Mouse (Mus musculus): ENCODE measurements around the gene Katnbl1.

DNA sequence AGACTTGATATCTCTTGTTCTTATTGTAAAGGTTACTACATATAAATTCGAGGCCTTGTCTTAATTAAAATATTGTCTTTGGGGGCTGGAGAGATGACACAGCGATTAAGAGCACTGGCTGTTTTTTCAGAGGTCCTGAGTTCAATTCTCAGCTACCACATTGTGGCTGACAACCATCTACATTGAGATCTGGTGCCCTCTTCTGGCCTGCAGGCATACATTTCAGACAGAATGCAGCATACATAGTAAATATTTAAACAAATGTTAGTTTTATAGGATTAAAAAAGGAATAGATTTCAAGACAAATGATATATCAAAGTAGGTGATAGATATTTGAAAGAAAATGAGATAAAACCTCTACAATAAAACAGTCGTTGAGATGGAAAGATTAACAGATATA, 81.5 kb downstream of the Katnbl1 start:
- TF ChIP-seq CTCF (IDR thresholded peaks at IDR 0.05; ENCODE audit: control insufficient read depth, insufficient read depth, low read length) = no peak
- TF ChIP-seq POLR2A (IDR thresholded peaks at IDR 0.05; ENCODE audit: borderline replicate concordance, control insufficient read depth, low read depth, low read length) = no peak
